Mouse (Mus musculus): ENCODE results near the gene Adamts2. TPM values are rescaled to one million over a fixed set of nuclear protein-coding genes. Genes with fewer than 3 reads are reported as not detected.

Adamts2 gene
- polyA plus RNA-seq, 3 experiments from 2014 or later, result not detected

DNA sequence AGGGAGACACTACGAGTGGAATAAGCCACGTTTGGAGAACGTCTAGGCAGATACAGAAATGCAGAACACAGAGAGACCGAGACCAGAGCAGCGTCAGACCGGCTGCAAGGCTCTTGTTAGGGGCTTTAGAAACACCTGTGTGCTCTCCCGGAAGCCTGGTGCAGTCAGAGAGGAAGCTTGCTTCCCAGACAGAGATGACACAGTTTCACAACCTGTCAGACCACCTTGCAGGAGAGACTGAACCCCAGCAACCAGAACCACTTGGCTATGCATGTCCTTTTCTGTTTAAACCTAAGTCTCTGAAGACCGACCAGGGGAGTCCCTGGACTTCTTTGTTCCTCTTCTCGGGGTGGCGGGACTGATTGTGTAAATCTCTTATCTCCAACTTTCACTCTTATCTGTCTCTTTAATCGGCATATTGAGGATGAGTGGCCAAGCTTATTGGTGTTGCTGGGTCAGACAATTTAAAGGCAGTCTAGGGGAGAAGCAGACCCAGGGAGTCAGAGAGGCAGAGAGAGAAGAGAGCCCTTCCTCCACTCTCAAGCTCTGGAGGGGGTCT, 248.4 kb downstream of the Adamts2 start, which contains the start of gene Grm6:
Gene Grm6 (plus strand): TSS at position 509 of the 559 bp plus-strand sequence.
- no peak for ATAC-seq

DNA sequence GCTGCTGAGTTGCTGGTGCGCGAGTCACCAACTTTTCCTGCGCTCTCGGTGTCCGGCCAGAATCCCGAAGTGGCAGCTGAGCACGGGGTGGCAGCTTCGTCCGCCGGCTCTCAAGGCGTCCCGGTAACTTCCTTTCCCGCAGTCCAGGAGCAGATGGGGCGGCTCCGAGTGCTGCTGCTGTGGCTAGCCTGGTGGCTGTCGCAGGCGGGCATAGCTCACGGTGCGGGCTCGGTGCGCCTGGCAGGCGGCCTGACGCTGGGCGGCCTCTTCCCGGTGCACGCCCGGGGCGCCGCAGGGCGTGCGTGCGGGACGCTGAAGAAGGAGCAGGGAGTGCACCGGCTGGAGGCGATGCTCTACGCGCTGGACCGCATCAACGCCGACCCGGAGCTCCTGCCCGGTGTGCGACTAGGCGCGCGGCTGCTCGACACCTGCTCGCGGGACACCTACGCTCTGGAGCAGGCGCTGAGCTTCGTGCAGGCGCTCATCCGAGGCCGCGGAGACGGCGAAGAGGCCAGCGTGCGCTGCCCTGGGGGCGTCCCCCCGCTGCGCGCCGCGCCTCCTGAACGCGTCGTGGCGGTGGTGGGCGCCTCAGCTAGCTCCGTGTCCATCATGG, 249.2 kb downstream of the Adamts2 start:
- no peak for ATAC-seq

Other genes starting within 250 kb of the Adamts2 start
- not detected for gene Cby3, start 247.6 kb upstream of the Adamts2 start, polyA plus RNA-seq (2017; shearing (Covaris generic))
- gene Hnrnph1, start 225.1 kb upstream of the Adamts2 start, polyA plus RNA-seq (2017; shearing (Covaris generic)), result 100 to 1,000 TPM; 155 to 240 (median 214) TPM
- 10 to 100 TPM in 2 of 3 experiments, 1 to 10 TPM in 1; 7.8 to 13.4 (median 12.2) TPM for gene Rufy1, start 171.0 kb upstream of the Adamts2 start, polyA plus RNA-seq (2017; shearing (Covaris generic))
- gene Zfp354c, start 225.6 kb downstream of the Adamts2 start, polyA plus RNA-seq (2017; shearing (Covaris generic)), result 1 to 10 TPM in 2 of 3 experiments, under 1 TPM in 1; 0.65 to 2.6 (median 1.4) TPM
- gene Zfp879, start 239.5 kb downstream of the Adamts2 start, polyA plus RNA-seq (2017; shearing (Covaris generic)), result not detected
- gene Grm6, start 248.6 kb downstream of the Adamts2 start, polyA plus RNA-seq (2017; shearing (Covaris generic)), result not detected

Measured in inflammation-experienced regulatory T-cells, adult 6 months (primary cell).